Mouse (Mus musculus) common myeloid progenitor, adult 5-6 weeks (primary cell): ENCODE measurements around the gene Vmn2r44. TPM values are rescaled to one million over a fixed set of nuclear protein-coding genes. Genes with fewer than 3 reads are reported as not detected.
"Not testable (repeated sequence)": the region's sequence is repeated elsewhere in the genome, so short reads cannot be mapped to it uniquely, and the experiment has no call there.

ENCODE experiments used
- ATAC-seq: replicated peaks from 2 replicates; pipeline ENCODE4 v1.8.0; 2016; ENCODE audit warnings: low read depth, mild to moderate bottlenecking, moderate TSS enrichment, inconsistent platforms; ENCODE audit not compliant: poor library complexity, severe bottlenecking
- total RNA-seq: library from RNA; stranded (forward); fragments of 200-1000, 187-1606 nt; gene quantifications from 2 replicates; pipeline ENCODE4 v1.2.3, GENCODE M21; 2017

The Vmn2r44 gene
- total RNA-seq: not detected in 2 replicates

- ATAC-seq: not testable (repeated sequence)
Measured at GRCm38 (mm10) chr7:8383233-8383632, at the start of gene Vmn2r44. Gene Vmn2r44 (minus strand): TSS chr7:8383333.

DNA sequence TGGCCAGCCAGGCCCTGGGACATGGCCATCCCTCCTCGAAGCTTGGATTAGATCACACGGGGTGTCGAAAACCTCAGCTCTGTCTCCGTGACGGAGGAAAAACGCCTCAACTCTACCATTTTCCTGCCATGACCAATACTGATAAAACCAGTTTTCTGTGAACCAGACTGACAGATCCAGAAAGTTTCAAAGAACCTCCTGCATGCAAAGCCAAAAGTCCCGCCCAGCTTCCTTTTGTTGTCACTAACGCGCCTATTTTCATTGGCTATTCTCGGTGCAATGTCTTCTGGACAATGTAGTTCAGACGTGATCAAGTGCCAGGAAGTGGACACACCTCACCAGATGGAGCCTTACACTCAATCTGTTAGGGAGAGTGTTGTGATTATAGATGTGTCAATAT lies 25.3 kb downstream of the Vmn2r44 start:
- not testable (repeated sequence) for ATAC-seq

Other genes with a start within 250 kb of the Vmn2r44 start
- not detected in 2 replicates for gene Vmn2r41, start 221.7 kb downstream of the Vmn2r44 start, total RNA-seq
- gene Vmn2r42, start 183.0 kb downstream of the Vmn2r44 start, total RNA-seq: not detected in 2 replicates
- gene Vmn2r43, start 122.7 kb downstream of the Vmn2r44 start, total RNA-seq: not detected in 2 replicates
- gene Vmn2r45, start 105.7 kb upstream of the Vmn2r44 start, total RNA-seq: not detected in 2 replicates